Mouse (Mus musculus) CH12.LX (cell line): Measurements from ENCODE around the gene Slc44a3. TPM values are rescaled to one million over a fixed set of nuclear protein-coding genes. Genes with fewer than 3 reads are reported as not detected.

Experiments used
- DNase-seq: peaks from one replicate; pipeline ENCODE4 v3.0.0-alpha.2; 2013; ENCODE audit errors: extremely low read depth
- H3K27ac ChIP-seq: 2 replicates; pipeline ENCODE4 v1.5.1; 2012; ENCODE audit warnings: low read depth, mild to moderate bottlenecking, control low read depth, moderate library complexity; ENCODE audit not compliant: insufficient read depth
- H3K27me3 ChIP-seq: replicated peaks from 2 replicates; pipeline ENCODE3; 2012; ENCODE audit warnings: inconsistent platforms
- H3K36me3 ChIP-seq, 2 experiments: replicated peaks in 1 of 2; 2 replicates each; pipeline versions ENCODE3 to v1.6.1; 2012; ENCODE audit warnings: inconsistent platforms in 1 of 2, low read length in 1 of 2, mild to moderate bottlenecking in 1 of 2, mixed read lengths in 1 of 2, moderate library complexity in 1 of 2; ENCODE audit not compliant: control insufficient read depth in 1 of 2, insufficient read depth in 1 of 2
- H3K4me1 ChIP-seq, 2 experiments: 2 replicates each; pipeline ENCODE4 v1.6.1; 2012; ENCODE audit warnings: inconsistent platforms in 1 of 2, moderate library complexity in 1 of 2; ENCODE audit not compliant: insufficient read depth in 2 of 2, control insufficient read depth in 1 of 2
- H3K4me2 ChIP-seq: 2 replicates; pipeline ENCODE4 v1.6.1; 2012; ENCODE audit warnings: low read depth, mild to moderate bottlenecking, control low read depth; ENCODE audit not compliant: poor library complexity, insufficient read depth, severe bottlenecking
- H3K4me3 ChIP-seq, 3 experiments: fragments of 150-350 bp in 1 of 3; sonication (generic) in 1 of 3; replicated peaks in 1 of 3; 2 replicates each; pipeline versions ENCODE3 to v1.5.1; 2011 to 2012; ENCODE audit warnings: low read depth in 2 of 3, low read length in 2 of 3, mild to moderate bottlenecking in 2 of 3, moderate library complexity in 2 of 3, control low read depth in 1 of 3, improper control_type of control experiment in 1 of 3, inconsistent platforms in 1 of 3, mixed read lengths in 1 of 3; ENCODE audit not compliant: poor library complexity in 1 of 3
- H3K79me2 ChIP-seq: replicated peaks from 2 replicates; pipeline ENCODE4 v1.6.1; 2012; ENCODE audit warnings: mild to moderate bottlenecking, moderate library complexity; ENCODE audit not compliant: control insufficient read depth, poor library complexity, insufficient read depth, severe bottlenecking; ENCODE audit errors: extremely low read depth
- H3K9ac ChIP-seq: 2 replicates; pipeline ENCODE4 v1.6.1; 2012; ENCODE audit warnings: low read depth, mild to moderate bottlenecking, control low read depth, moderate library complexity; ENCODE audit not compliant: insufficient read depth
- H3K9me3 ChIP-seq: replicated peaks from 2 replicates; pipeline ENCODE3; 2012; ENCODE audit warnings: low read length, inconsistent platforms, mixed read lengths
- CHD1 ChIP-seq: IDR thresholded peaks from 2 replicates; pipeline ENCODE4 v1.6.1; 2012; ENCODE audit warnings: low read depth, low read length, improper control_type of control experiment, inconsistent platforms
- ELF1 ChIP-seq: IDR thresholded peaks from 2 replicates; pipeline ENCODE4 v1.6.1; 2014; ENCODE audit warnings: low read depth, mild to moderate bottlenecking, inconsistent platforms, low read length, improper control_type of control experiment
- EP300 ChIP-seq: IDR thresholded peaks from 2 replicates; pipeline ENCODE4 v1.6.1; 2011; ENCODE audit warnings: low read length, improper control_type of control experiment
- ETS1 ChIP-seq: conservative IDR thresholded peaks from 2 replicates; pipeline ENCODE4 v1.6.1; 2012; ENCODE audit warnings: low read depth, mild to moderate bottlenecking, inconsistent platforms, low read length, improper control_type of control experiment, moderate library complexity
- HCFC1 ChIP-seq: IDR thresholded peaks from 2 replicates; pipeline ENCODE4 v1.6.1; 2012; ENCODE audit warnings: low read depth, mild to moderate bottlenecking, inconsistent platforms, low read length, improper control_type of control experiment
- IRF4 ChIP-seq: IDR thresholded peaks from 2 replicates; pipeline ENCODE4 v1.6.1; 2014; ENCODE audit warnings: low read depth, mild to moderate bottlenecking, inconsistent platforms, low read length, improper control_type of control experiment
- JUN ChIP-seq: IDR thresholded peaks from 2 replicates; pipeline ENCODE4 v1.6.1; 2011; ENCODE audit warnings: low read depth, mild to moderate bottlenecking, low read length, improper control_type of control experiment, moderate library complexity; ENCODE audit not compliant: insufficient read depth
- JUND ChIP-seq: conservative IDR thresholded peaks from 2 replicates; pipeline ENCODE4 v1.6.1; 2011; ENCODE audit warnings: low read depth, low read length, improper control_type of control experiment
- MAFK ChIP-seq: IDR thresholded peaks from 2 replicates; pipeline ENCODE4 v1.6.1; 2011; ENCODE audit warnings: low read length, improper control_type of control experiment; ENCODE audit not compliant: insufficient replicate concordance
- MAX ChIP-seq: IDR thresholded peaks from 2 replicates; pipeline ENCODE4 v1.6.1; 2011; ENCODE audit warnings: low read length, improper control_type of control experiment
- MAZ ChIP-seq: IDR thresholded peaks from 2 replicates; pipeline ENCODE4 v1.6.1; 2012; ENCODE audit warnings: low read depth, mild to moderate bottlenecking, inconsistent platforms, low read length, improper control_type of control experiment, moderate library complexity
- MXI1 ChIP-seq: IDR thresholded peaks from 2 replicates; pipeline ENCODE4 v1.6.1; 2011; ENCODE audit warnings: mild to moderate bottlenecking, low read depth, low read length, improper control_type of control experiment
- NELFE ChIP-seq: IDR thresholded peaks from 2 replicates; pipeline ENCODE4 v1.6.1; 2011; ENCODE audit warnings: low read depth, low read length, improper control_type of control experiment
- POLR2A ChIP-seq: IDR thresholded peaks from 2 replicates; pipeline ENCODE4 v1.6.1; 2011; ENCODE audit warnings: low read depth, mild to moderate bottlenecking, improper control_type of control experiment, low read length
- RAD21 ChIP-seq: IDR thresholded peaks from 2 replicates; pipeline ENCODE4 v1.6.1; 2011; ENCODE audit warnings: low read depth, mild to moderate bottlenecking, low read length, improper control_type of control experiment, moderate library complexity
- RCOR1 ChIP-seq: conservative IDR thresholded peaks from 2 replicates; pipeline ENCODE4 v1.6.1; 2012; ENCODE audit warnings: low read depth, mild to moderate bottlenecking, inconsistent platforms, low read length, improper control_type of control experiment
- SIN3A ChIP-seq: IDR thresholded peaks from 2 replicates; pipeline ENCODE4 v1.6.1; 2012; ENCODE audit warnings: low read length, improper control_type of control experiment, inconsistent platforms
- TBP ChIP-seq: conservative IDR thresholded peaks from 2 replicates; pipeline ENCODE4 v1.6.1; 2011; ENCODE audit warnings: low read depth, low read length, improper control_type of control experiment
- TCF12 ChIP-seq: IDR thresholded peaks from 2 replicates; pipeline ENCODE4 v1.6.1; 2014; ENCODE audit warnings: low read depth, mild to moderate bottlenecking, inconsistent platforms, low read length, improper control_type of control experiment
- UBTF ChIP-seq: IDR thresholded peaks from 2 replicates; pipeline ENCODE4 v1.6.1; 2012; ENCODE audit warnings: low read depth, mild to moderate bottlenecking, inconsistent platforms, low read length, improper control_type of control experiment, moderate library complexity
- USF1 ChIP-seq: IDR thresholded peaks from 2 replicates; pipeline ENCODE4 v1.6.1; 2014; ENCODE audit warnings: low read depth, mild to moderate bottlenecking, inconsistent platforms, low read length, improper control_type of control experiment
- USF2 ChIP-seq: conservative IDR thresholded peaks from 2 replicates; pipeline ENCODE4 v1.6.1; 2011; ENCODE audit warnings: low read depth, low read length, improper control_type of control experiment
- ZC3H11A ChIP-seq: IDR thresholded peaks from 2 replicates; pipeline ENCODE4 v1.6.1; 2012; ENCODE audit warnings: low read depth, mild to moderate bottlenecking, inconsistent platforms, low read length, improper control_type of control experiment
- ZKSCAN1 ChIP-seq: IDR thresholded peaks from 2 replicates; pipeline ENCODE4 v1.6.1; 2012; ENCODE audit warnings: low read depth, inconsistent platforms, low read length, improper control_type of control experiment, borderline replicate concordance
- ZMIZ1 ChIP-seq: IDR thresholded peaks from 2 replicates; pipeline ENCODE4 v1.6.1; 2012; ENCODE audit warnings: low read depth, mild to moderate bottlenecking, inconsistent platforms, low read length, improper control_type of control experiment
- dilution Hi-C: fragments of 300-500 bp; cut with MboI; formaldehyde crosslinking; loops from 2 replicates; pipeline ENCODE4 v1.14.3; 2020; ENCODE audit warnings: low sequenced_read_pairs; ENCODE audit not compliant: extremely low pct_unique_long_range_greater_than_20kb, extremely low pct_ligation_motif_present
- in situ Hi-C: fragments of 300-500 bp; cut with MboI; formaldehyde crosslinking; loops from 3 replicates; pipeline ENCODE4 v1.14.3; 2019; ENCODE audit warnings: low sequenced_read_pairs, low pct_ligation_motif_present, low pct_unique_long_range_greater_than_20kb, mixed read lengths
- polyA plus RNA-seq: library from polyadenylated mRNA; unstranded; fragments of >175 nt; gene quantifications from 2 replicates; pipeline ENCODE4 v1.2.1, GENCODE M21; 2012; ENCODE audit warnings: low read depth; ENCODE audit not compliant: insufficient read length
- total RNA-seq, 2 experiments: library from RNA; depleted of rRNA; stranded (reverse); fragments of 300-350 nt in 1 of 2; fragments of >200 nt in 1 of 2; gene quantifications; 2 replicates each; pipeline ENCODE4 v1.2.3; 2012 to 2014

Slc44a3 gene
- total and polyA plus RNA-seq, 3 experiments, result not detected

GRCm38 (mm10) chr3:121449527-121449926, 82.7 kb downstream of the Slc44a3 start:
- H3K36me3 ChIP-seq, result peaks cover 0 to 44% of the 10 kb centered on the region in 2 experiments
- H3K27me3 ChIP-seq, result no peaks in the 10 kb centered on the region
- DNase-seq, result no peak
- in situ Hi-C loops, result no loop called here
- H3K4me3 ChIP-seq, result no peak overlapping the region
- H3K4me2 ChIP-seq, result no peak overlapping the region
- no peaks in the 10 kb centered on the region for H3K79me2 ChIP-seq
- H3K9ac ChIP-seq, result no peak overlapping the region
- H3K27ac ChIP-seq, result no peak overlapping the region
- dilution Hi-C loops, result no loop called here
- no peaks in the 10 kb centered on the region for H3K9me3 ChIP-seq
- TF ChIP-seq JUN (no peak), CHD1 (no peak), MAZ (no peak), RAD21 (no peak), EP300 (no peak), JUND (no peak), ELF1 (no peak), USF2 (no peak), RCOR1 (no peak), SIN3A (no peak), MAX (no peak)
- TF ChIP-seq, all 38 proteins: peak for 0
- no peaks in the 10 kb centered on the region for H3K4me1 ChIP-seq

GRCm38 (mm10) chr3:121448606-121449005, 83.6 kb downstream of the Slc44a3 start:
- no peak overlapping the region for H3K27ac ChIP-seq
- dilution Hi-C loops, result no loop called here

More at GRCm38 (mm10) chr3:121448606-121449005, 83.6 kb downstream of the Slc44a3 start:
- H3K4me2 ChIP-seq, result no peak overlapping the region
- H3K36me3 ChIP-seq, result peaks cover 0 to 44% of the 10 kb centered on the region in 2 experiments
- H3K27me3 ChIP-seq, result no peaks in the 10 kb centered on the region
- H3K9ac ChIP-seq, result no peak overlapping the region
- H3K4me1 ChIP-seq, result peaks cover 0 to 3% of the 10 kb centered on the region in 2 experiments; a peak in 1 of 4 replicates
- no peak for DNase-seq
- no peak overlapping the region for H3K4me3 ChIP-seq
- no peaks in the 10 kb centered on the region for H3K9me3 ChIP-seq
- in situ Hi-C loops, result no loop called here
- TF ChIP-seq RAD21 (no peak), MAFK (no peak), ZKSCAN1 (no peak), SIN3A (no peak), JUN (no peak), TBP (no peak), POLR2A (no peak), IRF4 (no peak), JUND (no peak), USF1 (no peak), HCFC1 (no peak), MXI1 (no peak), ZC3H11A (no peak), TCF12 (no peak), NELFE (no peak), ZMIZ1 (no peak), UBTF (no peak), ETS1 (no peak)
- H3K79me2 ChIP-seq, result no peaks in the 10 kb centered on the region
